Mouse (Mus musculus) left cerebral cortex, adult 2 months (tissue): ENCODE measurements around the gene Tcf23. TPM values are rescaled to one million over a fixed set of nuclear protein-coding genes. Genes with fewer than 3 reads are reported as not detected.
"Not testable (repeated sequence)": the region's sequence is repeated elsewhere in the genome, so short reads cannot be mapped to it uniquely, and the experiment has no call there.

Experiments used
- DNase-seq, 2 experiments: peaks; one replicate each; pipeline ENCODE4 v3.0.0; 2021 to 2022; ENCODE audit warnings: low spot score in 2 of 2, mixed read lengths in 1 of 2; ENCODE audit errors: extremely low spot score in 1 of 2
- H3K27ac ChIP-seq: fragments of 200-600 bp; 2 replicates; pipeline ENCODE4 v1.8.1; 2022
- H3K4me3 ChIP-seq: fragments of 200-600 bp; 2 replicates; pipeline ENCODE4 v1.8.1; 2022
- CTCF ChIP-seq: fragments of 200-600 bp; IDR thresholded peaks from 2 replicates; pipeline ENCODE4 v1.8.1; 2022; ENCODE audit warnings: antibody characterized with exemption, mild to moderate bottlenecking, moderate library complexity
- intact Hi-C: fragments of 180-260 bp; cut with DNase I; formaldehyde crosslinking; loops from one replicate; pipeline ENCODE4 v1.15.1; 2025
- total RNA-seq, 2 experiments: library from RNA; stranded (reverse); gene quantifications; 2 replicates each; pipeline ENCODE4 v1.2.3; 2021

The Tcf23 gene
- total RNA-seq, 2 experiments from 2014 or later: 0.12 to 0.23 TPM

DNA sequence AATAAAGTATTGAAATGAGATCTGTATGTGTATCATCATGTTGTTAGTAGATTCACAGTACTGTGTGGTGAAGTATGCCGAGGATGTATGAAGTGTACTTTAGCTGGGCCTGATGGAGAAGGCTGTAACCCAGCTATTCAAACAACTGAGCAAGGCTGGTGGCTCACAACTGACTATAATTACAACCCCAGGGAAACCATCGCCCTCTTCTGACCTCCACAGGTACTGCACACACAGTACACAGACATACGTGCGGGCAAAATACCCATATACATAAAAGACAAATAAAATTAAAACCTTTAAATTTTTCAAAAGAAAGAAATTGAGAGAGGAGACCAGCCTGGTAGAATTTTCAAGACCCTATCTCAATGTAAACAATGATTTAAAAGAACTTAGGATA is 33.1 kb downstream of the Tcf23 start:
- intact Hi-C loops: loop anchor here (5.0 kb wide), 1 partner anchor 199 kb away; no protein-coding TSS in a partner anchor

DNA sequence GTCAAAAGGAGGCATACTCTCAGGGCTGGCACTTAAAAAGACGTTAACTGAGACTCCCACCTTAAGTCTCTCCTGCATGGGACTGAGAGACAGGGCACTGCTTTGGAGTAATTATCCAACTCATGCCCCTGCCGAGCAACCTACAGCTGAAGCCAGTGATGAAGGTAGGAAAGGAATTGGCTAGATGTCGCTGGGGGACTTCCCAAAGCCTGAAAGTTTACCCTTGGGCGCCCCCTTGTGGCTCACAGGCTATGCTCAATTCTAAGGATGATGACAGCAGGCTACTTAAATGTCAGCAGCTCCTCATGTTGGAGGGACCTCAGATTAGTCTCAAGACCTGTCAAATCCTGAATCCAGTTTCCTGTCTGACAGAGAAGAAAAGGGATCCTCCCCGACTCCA is 35.7 kb downstream of the Tcf23 start:
- TF ChIP-seq CTCF: peak; percentile 94
- intact Hi-C loops: loop anchor here (1.0 to 5.0 kb wide), 3 partner anchors 22 to 202 kb away; no protein-coding TSS in a partner anchor
- peak; percentile 84 to 92 for DNase-seq
- H3K4me3 ChIP-seq: no peak overlapping the region
- H3K27ac ChIP-seq: no peak overlapping the region

More for the DNA sequence above, 33.1 kb downstream of the Tcf23 start:
- Histone ChIP-seq H3K27ac (no peak overlapping the region), H3K4me3 (no peak overlapping the region)
- no peak for DNase-seq
- no peak; the same call in 1 of the 2 replicates for TF ChIP-seq CTCF

DNA sequence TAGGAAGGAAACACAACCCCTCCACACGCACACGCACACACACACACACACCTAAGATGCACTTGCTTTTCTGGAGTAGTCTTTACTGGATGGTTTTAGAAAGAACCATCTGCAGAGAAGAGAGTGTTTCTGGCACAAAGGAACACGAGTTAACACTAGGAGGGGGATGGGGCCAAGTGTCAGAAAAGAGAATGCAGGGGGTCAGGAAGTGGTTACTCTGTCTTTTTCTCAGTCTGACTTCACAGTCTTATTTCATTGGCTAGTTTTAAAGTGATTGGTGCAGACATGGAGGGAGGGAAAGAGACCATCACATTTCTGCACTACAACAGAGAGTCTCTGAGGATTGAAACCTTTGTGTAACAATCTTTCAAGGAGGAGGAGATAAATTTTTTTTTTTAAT is 44.3 kb downstream of the Tcf23 start:
- TF ChIP-seq CTCF: no peak
- intact Hi-C loops: no loop called here
- no peak for DNase-seq
- Histone ChIP-seq H3K4me3 (no peak overlapping the region), H3K27ac (no peak overlapping the region)

DNA sequence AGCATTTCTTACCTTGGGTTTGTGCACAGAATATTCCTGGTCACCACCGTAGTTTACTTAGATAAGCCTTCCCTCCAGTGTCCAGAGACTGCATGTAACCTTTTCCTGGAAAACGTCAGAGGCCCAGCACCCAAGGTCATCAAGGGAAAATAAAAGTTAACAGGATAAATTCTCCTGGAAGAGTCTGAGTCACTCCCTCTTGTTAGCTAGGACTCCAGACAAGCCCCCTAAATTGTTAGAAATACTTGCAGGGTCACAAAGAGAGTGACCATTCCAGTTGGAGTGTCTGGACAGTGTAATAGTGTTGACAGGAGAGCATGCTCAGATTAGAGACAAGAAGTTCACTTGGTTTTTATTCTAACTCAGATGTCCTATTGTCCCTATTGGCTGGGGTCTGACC is 47.5 kb downstream of the Tcf23 start:
- DNase-seq: no peak
- intact Hi-C loops: no loop called here

DNA sequence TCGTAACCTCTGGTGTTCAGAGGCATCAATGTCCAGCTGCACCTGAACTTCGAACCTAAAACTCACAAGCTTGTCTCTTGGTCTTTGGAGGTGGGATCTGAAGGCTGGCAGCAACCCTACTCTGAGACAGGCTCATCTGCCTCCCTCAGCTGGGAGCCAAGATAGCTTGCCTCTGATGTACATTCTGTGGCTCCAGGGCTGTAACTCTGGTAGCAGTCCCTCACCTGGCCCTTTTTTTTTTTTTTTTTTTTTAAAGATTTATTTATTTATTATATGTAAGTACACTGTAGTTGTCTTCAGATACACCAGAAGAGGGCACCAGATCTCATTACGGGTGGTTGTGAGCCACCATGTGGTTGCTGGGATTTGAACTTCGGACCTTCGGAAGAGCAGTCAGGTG is 53.3 kb downstream of the Tcf23 start:
- DNase-seq, H3K27ac ChIP-seq, H3K4me3 ChIP-seq, intact Hi-C loops: not testable (repeated sequence)

More for the DNA sequence above, 47.5 kb downstream of the Tcf23 start:
- H3K4me3 ChIP-seq: no peak overlapping the region
- TF ChIP-seq CTCF: no peak
- H3K27ac ChIP-seq: no peak overlapping the region

DNA sequence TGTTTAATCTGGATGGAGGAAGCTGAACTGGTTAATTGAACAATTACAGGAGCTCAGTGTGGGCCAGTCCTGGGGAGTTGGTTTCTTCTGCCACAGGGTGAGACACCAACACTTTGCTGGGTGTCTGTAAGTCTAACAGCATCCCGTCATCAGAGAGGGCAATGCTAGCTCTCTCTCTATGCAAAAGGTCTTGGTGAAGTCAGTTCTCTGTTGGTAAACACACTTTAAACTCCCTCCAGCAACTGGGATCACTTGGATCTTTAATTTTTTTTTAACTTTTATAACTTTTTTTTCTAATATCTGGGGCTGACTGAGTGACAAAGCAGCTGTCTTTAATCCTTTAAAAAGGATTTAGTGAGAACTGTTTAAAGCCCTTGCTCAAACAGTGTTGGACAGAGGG is 54.2 kb downstream of the Tcf23 start:
- intact Hi-C loops: no loop called here
- Histone ChIP-seq H3K4me3 (no peak overlapping the region), H3K27ac (no peak overlapping the region)
- no peak for DNase-seq
- TF ChIP-seq CTCF: no peak

DNA sequence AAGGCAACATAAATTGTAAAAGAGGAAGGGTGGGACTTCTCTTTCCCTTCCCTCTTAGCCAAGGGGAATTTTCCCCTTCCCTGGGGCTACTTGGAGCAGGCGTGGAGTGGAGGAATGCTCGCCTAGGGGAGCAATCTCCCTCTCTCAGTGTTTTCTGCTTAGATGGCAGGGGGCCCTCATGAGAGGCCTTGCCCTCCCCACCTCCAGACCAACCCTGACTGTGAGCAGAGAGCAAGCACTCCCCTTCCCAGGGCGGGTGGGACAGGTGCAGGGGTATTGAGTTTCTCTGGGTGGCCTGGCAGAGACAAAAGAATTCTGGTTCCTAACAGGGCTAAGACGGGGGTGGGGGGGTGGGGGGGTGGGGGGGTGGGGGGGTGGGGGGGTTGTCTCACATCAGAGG is 54.8 kb downstream of the Tcf23 start:
- no peak for TF ChIP-seq CTCF
- H3K27ac ChIP-seq: no peak overlapping the region
- intact Hi-C loops: no loop called here
- no peak for DNase-seq
- no peak overlapping the region for H3K4me3 ChIP-seq

DNA sequence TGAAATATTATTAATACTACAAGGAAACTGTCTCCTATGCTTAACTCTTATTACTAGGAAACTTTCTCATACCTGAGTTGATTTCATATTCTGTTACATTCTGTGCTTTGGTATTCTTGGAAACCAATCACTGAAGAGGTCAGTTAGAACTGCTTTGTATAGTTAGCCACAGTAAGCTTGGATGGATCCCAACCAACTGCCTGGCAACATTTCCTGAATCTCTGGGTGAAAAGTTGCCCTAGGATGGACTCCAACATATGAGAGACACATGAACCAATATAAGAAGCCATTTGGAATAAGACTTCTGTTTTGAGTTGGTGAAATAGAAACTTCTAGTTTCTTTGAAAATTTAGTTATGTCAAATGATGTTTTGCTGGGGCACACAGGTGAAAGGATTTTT is 56.2 kb downstream of the Tcf23 start:
- Histone ChIP-seq H3K27ac (no peak overlapping the region), H3K4me3 (no peak overlapping the region)
- no peak for TF ChIP-seq CTCF
- no peak for DNase-seq
- intact Hi-C loops: no loop called here

Other genes starting within 250 kb of the Tcf23 start
- gene Mapre3, start 154.0 kb upstream of the Tcf23 start, total RNA-seq: 100 to 1,000 TPM; 219 to 236 TPM
- 10 to 100 TPM; 64.2 to 71.0 TPM for gene Tmem214, start 100.7 kb upstream of the Tcf23 start, total RNA-seq
- gene Agbl5, start 80.0 kb upstream of the Tcf23 start, total RNA-seq: 10 to 100 TPM; 17.2 to 17.8 TPM
- 100 to 1,000 TPM in 1 of 2 experiments, 10 to 100 TPM in 1; 91.9 to 106 TPM for gene Ost4, start 60.9 kb upstream of the Tcf23 start, total RNA-seq
- gene Emilin1, start 55.3 kb upstream of the Tcf23 start, total RNA-seq: 1 to 10 TPM; 3.0 to 3.3 TPM
- gene Khk, start 47.2 kb upstream of the Tcf23 start, total RNA-seq: 10 to 100 TPM; 15.3 to 19.3 TPM
- gene Cgref1, start 23.1 kb upstream of the Tcf23 start, total RNA-seq: 10 to 100 TPM; 24.2 to 26.0 TPM
- gene Preb, start 8.3 kb upstream of the Tcf23 start, total RNA-seq: 100 to 1,000 TPM; 129 to 134 TPM
- gene Atraid, start 79.7 kb downstream of the Tcf23 start, total RNA-seq: 10 to 100 TPM; 67.1 to 68.9 TPM
- gene Slc5a6, start 80.3 kb downstream of the Tcf23 start, total RNA-seq: 10 to 100 TPM; 16.7 to 19.3 TPM
- gene Cad, start 86.1 kb downstream of the Tcf23 start, total RNA-seq: 10 to 100 TPM; 23.4 to 27.6 TPM
- gene Dnajc5g, start 137.6 kb downstream of the Tcf23 start, total RNA-seq: not detected
- gene Slc30a3, start 139.6 kb downstream of the Tcf23 start, total RNA-seq: 100 to 1,000 TPM; 162 to 184 TPM
- 1 to 10 TPM; 2.0 to 2.2 TPM for gene Trim54, start 148.1 kb downstream of the Tcf23 start, total RNA-seq
- 1 to 10 TPM; 1.3 to 1.8 TPM for gene Ucn, start 170.2 kb downstream of the Tcf23 start, total RNA-seq
- gene Mpv17, start 185.6 kb downstream of the Tcf23 start, total RNA-seq: 10 to 100 TPM; 47.8 to 49.2 TPM
- 1 to 10 TPM; 3.0 to 3.2 TPM for gene Gm29609, start 211.2 kb downstream of the Tcf23 start, total RNA-seq
- 10 to 100 TPM; 56.8 to 61.1 TPM for gene Gtf3c2, start 211.5 kb downstream of the Tcf23 start, total RNA-seq
- 10 to 100 TPM; 75.1 to 76.6 TPM for gene Snx17, start 224.6 kb downstream of the Tcf23 start, total RNA-seq
- 10 to 100 TPM; 39.7 to 43.7 TPM for gene Eif2b4, start 224.8 kb downstream of the Tcf23 start, total RNA-seq
- gene Zfp513, start 233.6 kb downstream of the Tcf23 start, total RNA-seq: 10 to 100 TPM; 28.0 to 31.4 TPM